Mouse (Mus musculus): ENCODE results near the gene Sncb. TPM values are rescaled to one million over a fixed set of nuclear protein-coding genes. Genes with fewer than 3 reads are reported as not detected.

The Sncb gene
- polyA plus RNA-seq, 1 experiment from 2014 or later, result 0.37 TPM

Other genes with a start within 250 kb of the Sncb start
- gene 4833439L19Rik, start 201.2 kb downstream of the Sncb start, polyA plus RNA-seq (2016; fragmentation: Nextera tagmentation; extraction: Ambion mirVana), result 119 and 131 TPM in 2 replicates
- 19.9 and 23.3 TPM in 2 replicates for gene Arl10, start 191.6 kb downstream of the Sncb start, polyA plus RNA-seq (2016; fragmentation: Nextera tagmentation; extraction: Ambion mirVana)
- gene Nop16, start 176.5 kb downstream of the Sncb start, polyA plus RNA-seq (2016; fragmentation: Nextera tagmentation; extraction: Ambion mirVana), result 55.5 and 60.3 TPM in 2 replicates
- gene Higd2a, start 176.4 kb downstream of the Sncb start, polyA plus RNA-seq (2016; fragmentation: Nextera tagmentation; extraction: Ambion mirVana), result 242 and 247 TPM in 2 replicates
- gene Cltb, start 155.3 kb downstream of the Sncb start, polyA plus RNA-seq (2016; fragmentation: Nextera tagmentation; extraction: Ambion mirVana), result 48.9 and 52.6 TPM in 2 replicates
- gene Faf2, start 144.8 kb downstream of the Sncb start, polyA plus RNA-seq (2016; fragmentation: Nextera tagmentation; extraction: Ambion mirVana), result 48.8 and 50.2 TPM in 2 replicates
- 60.4 and 62.7 TPM in 2 replicates for gene Rnf44, start 72.7 kb downstream of the Sncb start, polyA plus RNA-seq (2016; fragmentation: Nextera tagmentation; extraction: Ambion mirVana)
- gene Cdhr2, start 65.1 kb downstream of the Sncb start, polyA plus RNA-seq (2016; fragmentation: Nextera tagmentation; extraction: Ambion mirVana), result 0.04 and 0.18 TPM in 2 replicates
- 0.22 and 0.27 TPM in 2 replicates for gene Gprin1, start 16.7 kb downstream of the Sncb start, polyA plus RNA-seq (2016; fragmentation: Nextera tagmentation; extraction: Ambion mirVana)
- not detected in 2 replicates for gene Eif4e1b, start 17.4 kb upstream of the Sncb start, polyA plus RNA-seq (2016; fragmentation: Nextera tagmentation; extraction: Ambion mirVana)
- gene Tspan17, start 22.8 kb upstream of the Sncb start, polyA plus RNA-seq (2016; fragmentation: Nextera tagmentation; extraction: Ambion mirVana), result 3.1 and 5.8 TPM in 2 replicates
- gene Unc5a, start 182.8 kb upstream of the Sncb start, polyA plus RNA-seq (2016; fragmentation: Nextera tagmentation; extraction: Ambion mirVana), result 2.9 and 4.3 TPM in 2 replicates

Measured in heart, embryonic 12.5 days (tissue).